Mouse (Mus musculus): ENCODE results near the gene Pdlim4. TPM values are rescaled to one million over a fixed set of nuclear protein-coding genes. Genes with fewer than 3 reads are reported as not detected.

The Pdlim4 gene
- total and polyA plus RNA-seq, 2 experiments from 2014 or later = 46.1 to 47.6 TPM

GRCm38 (mm10) chr11:54112920-54113319, 44.1 kb upstream of the Pdlim4 start:
- Histone ChIP-seq H3K27me3 (ENCODE audit: insufficient read depth, low read length) (no peaks in the 10 kb centered on the region), H3K4me1 (ENCODE audit: insufficient read depth, low read length) (peaks cover 21% of the 10 kb centered on the region), H3K36me3 (ENCODE audit: insufficient read depth, low read length) (peaks cover 1% of the 10 kb centered on the region; the same call in 1 of the 2 replicates), H3K4me3 (ENCODE audit: low read length) (no peak overlapping the region), H3K9ac (replicated peaks; ENCODE audit: low read length) (no peak overlapping the region; the same call in 1 of the 2 replicates), H3K9me3 (ENCODE audit: low read length) (no peaks in the 10 kb centered on the region), H3K27ac (peak overlapping the region; percentile 70), H3K4me2 (ENCODE audit: low read depth, low read length) (peak overlapping the region; percentile 34)
- TF ChIP-seq CTCF (IDR thresholded peaks at IDR 0.05; ENCODE audit: low read depth) = no peak
- DNase-seq (ENCODE audit: low spot score) (peak; percentile 91), ATAC-seq (peak; percentile 97)
- WGBS = 3% methylated on average over 10 of the region's 10 CpGs

GRCm38 (mm10) chr11:54111976-54112741, 43.3 kb upstream of the Pdlim4 start:
- TF ChIP-seq CTCF (IDR thresholded peaks at IDR 0.05; ENCODE audit: low read depth) = no peak
- Histone ChIP-seq H3K9ac (replicated peaks; ENCODE audit: low read length) (no peak overlapping the region; the same call in 1 of the 2 replicates), H3K4me1 (ENCODE audit: insufficient read depth, low read length) (peaks cover 24% of the 10 kb centered on the region), H3K36me3 (ENCODE audit: insufficient read depth, low read length) (no peaks in the 10 kb centered on the region), H3K4me2 (ENCODE audit: low read depth, low read length) (0 out of 2 replicates have a peak overlapping the region, but pooled peaks have one; percentile 34), H3K9me3 (ENCODE audit: low read length) (no peaks in the 10 kb centered on the region), H3K27me3 (ENCODE audit: insufficient read depth, low read length) (no peaks in the 10 kb centered on the region), H3K27ac (peak overlapping the region; percentile 70), H3K4me3 (ENCODE audit: low read length) (no peak overlapping the region)
- ATAC-seq (no peak), DNase-seq (ENCODE audit: low spot score) (peak; percentile 83)
- WGBS = 47% methylated on average over 21 of the region's 21 CpGs

DNA sequence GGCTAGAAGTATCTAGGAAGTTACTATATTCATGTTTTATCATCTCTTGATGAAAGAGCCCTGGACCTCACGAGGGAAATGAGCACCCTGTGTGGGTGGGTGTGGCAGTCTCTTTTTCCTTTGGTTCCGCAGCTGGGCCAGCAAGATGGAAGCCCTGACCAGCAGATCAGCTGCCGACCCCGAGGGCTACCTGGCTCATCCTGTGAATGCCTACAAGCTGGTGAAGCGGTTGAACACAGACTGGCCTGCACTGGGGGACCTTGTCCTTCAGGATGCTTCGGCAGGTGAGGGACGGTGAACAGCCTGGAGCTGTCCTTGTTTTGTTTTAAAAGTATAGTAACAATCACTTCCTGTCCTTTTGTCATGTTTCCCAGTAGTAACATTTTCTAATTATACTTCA, 42.5 kb upstream of the Pdlim4 start:
- no peaks in the 10 kb centered on the region for H3K9me3 ChIP-seq (ENCODE audit: low read length)
- no peak for ATAC-seq
- no peak overlapping the region for H3K9ac ChIP-seq (replicated peaks; ENCODE audit: low read length)
- H3K27me3 ChIP-seq (ENCODE audit: insufficient read depth, low read length) = no peaks in the 10 kb centered on the region
- H3K4me3 ChIP-seq (ENCODE audit: low read length) = no peak overlapping the region
- WGBS = 87% methylated on average over 7 of the region's 7 CpGs
- no peak for TF ChIP-seq CTCF (IDR thresholded peaks at IDR 0.05; ENCODE audit: low read depth)
- DNase-seq (ENCODE audit: low spot score) = no peak
- H3K4me1 ChIP-seq (ENCODE audit: insufficient read depth, low read length) = peaks cover 33% of the 10 kb centered on the region
- no peak overlapping the region for H3K4me2 ChIP-seq (ENCODE audit: low read depth, low read length)
- no peak overlapping the region for H3K27ac ChIP-seq
- no peaks in the 10 kb centered on the region for H3K36me3 ChIP-seq (ENCODE audit: insufficient read depth, low read length)

- no peak for ATAC-seq
- no peak overlapping the region for H3K27ac ChIP-seq
- 54% methylated on average over 5 of the region's 5 CpGs for WGBS
Observed at GRCm38 (mm10) chr11:54108894-54109293, 40.1 kb upstream of the Pdlim4 start.

GRCm38 (mm10) chr11:54108131-54108530, 39.3 kb upstream of the Pdlim4 start:
- Histone ChIP-seq H3K27ac (no peak overlapping the region), H3K4me2 (ENCODE audit: low read depth, low read length) (no peak overlapping the region), H3K36me3 (ENCODE audit: insufficient read depth, low read length) (no peaks in the 10 kb centered on the region), H3K9me3 (ENCODE audit: low read length) (no peaks in the 10 kb centered on the region), H3K4me1 (ENCODE audit: insufficient read depth, low read length) (peaks cover 27% of the 10 kb centered on the region), H3K27me3 (ENCODE audit: insufficient read depth, low read length) (no peaks in the 10 kb centered on the region), H3K9ac (replicated peaks; ENCODE audit: low read length) (no peak overlapping the region), H3K4me3 (ENCODE audit: low read length) (no peak overlapping the region)
- ATAC-seq (no peak), DNase-seq (ENCODE audit: low spot score) (no peak)
- no peak for TF ChIP-seq CTCF (IDR thresholded peaks at IDR 0.05; ENCODE audit: low read depth)
- WGBS = 55% methylated on average over 3 of the region's 3 CpGs

More at GRCm38 (mm10) chr11:54108894-54109293, 40.1 kb upstream of the Pdlim4 start:
- DNase-seq (ENCODE audit: low spot score) = no peak
- Histone ChIP-seq H3K4me2 (ENCODE audit: low read depth, low read length) (no peak overlapping the region), H3K36me3 (ENCODE audit: insufficient read depth, low read length) (no peaks in the 10 kb centered on the region), H3K9ac (replicated peaks; ENCODE audit: low read length) (no peak overlapping the region), H3K4me3 (ENCODE audit: low read length) (no peak overlapping the region), H3K4me1 (ENCODE audit: insufficient read depth, low read length) (peaks cover 34% of the 10 kb centered on the region), H3K9me3 (ENCODE audit: low read length) (no peaks in the 10 kb centered on the region), H3K27me3 (ENCODE audit: insufficient read depth, low read length) (no peaks in the 10 kb centered on the region)
- no peak for TF ChIP-seq CTCF (IDR thresholded peaks at IDR 0.05; ENCODE audit: low read depth)

- H3K4me2 ChIP-seq (ENCODE audit: low read depth, low read length) = no peak overlapping the region
- H3K27ac ChIP-seq = peak overlapping the region; percentile 54; the same call in 1 of the 2 replicates
- H3K36me3 ChIP-seq (ENCODE audit: insufficient read depth, low read length) = no peaks in the 10 kb centered on the region
- no peaks in the 10 kb centered on the region for H3K27me3 ChIP-seq (ENCODE audit: insufficient read depth, low read length)
- no peak overlapping the region for H3K9ac ChIP-seq (replicated peaks; ENCODE audit: low read length)
- DNase-seq (ENCODE audit: low spot score) (peak; percentile 70), ATAC-seq (peak; percentile 57)
- peaks cover 23% of the 10 kb centered on the region for H3K4me1 ChIP-seq (ENCODE audit: insufficient read depth, low read length)
- no peak overlapping the region for H3K4me3 ChIP-seq (ENCODE audit: low read length)
- TF ChIP-seq CTCF (IDR thresholded peaks at IDR 0.05; ENCODE audit: low read depth) = 0 out of 2 replicates have a peak, but pooled peaks have one; percentile 6
- WGBS = 36% methylated on average over 7 of the region's 7 CpGs
- H3K9me3 ChIP-seq (ENCODE audit: low read length) = no peaks in the 10 kb centered on the region
Observed at GRCm38 (mm10) chr11:54107239-54107638, 38.4 kb upstream of the Pdlim4 start.

DNA sequence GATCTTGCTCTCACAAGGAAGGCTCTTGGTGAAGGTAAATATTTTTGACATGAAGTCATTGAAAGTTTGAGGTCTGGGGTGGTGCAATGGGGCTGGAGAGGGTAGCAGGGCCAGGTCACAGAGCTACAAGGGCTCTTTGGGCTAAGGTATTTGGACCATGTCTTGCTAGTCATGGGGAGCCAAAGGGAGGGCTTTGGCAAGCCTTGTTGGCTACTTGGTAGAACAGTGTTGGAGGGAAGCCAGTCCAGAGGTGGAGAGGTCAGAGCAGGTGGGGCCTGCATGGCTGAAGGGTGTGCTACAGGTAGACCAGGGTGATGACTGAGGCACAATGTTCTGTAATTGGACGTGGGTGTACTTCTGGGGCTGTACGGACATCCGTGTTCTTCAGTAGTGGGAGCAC, 37.9 kb upstream of the Pdlim4 start:
- H3K27me3 ChIP-seq (ENCODE audit: insufficient read depth, low read length) = no peaks in the 10 kb centered on the region
- no peak overlapping the region for H3K4me3 ChIP-seq (ENCODE audit: low read length)
- no peaks in the 10 kb centered on the region for H3K36me3 ChIP-seq (ENCODE audit: insufficient read depth, low read length)
- ATAC-seq = 0 out of 2 replicates have a peak, but pooled peaks have one; percentile 8
- no peak for TF ChIP-seq CTCF (IDR thresholded peaks at IDR 0.05; ENCODE audit: low read depth)
- H3K9me3 ChIP-seq (ENCODE audit: low read length) = no peaks in the 10 kb centered on the region
- no peak for DNase-seq (ENCODE audit: low spot score)
- 79% methylated on average over 3 of the region's 3 CpGs for WGBS
- no peak overlapping the region for H3K9ac ChIP-seq (replicated peaks; ENCODE audit: low read length)
- H3K4me1 ChIP-seq (ENCODE audit: insufficient read depth, low read length) = peaks cover 20% of the 10 kb centered on the region
- H3K4me2 ChIP-seq (ENCODE audit: low read depth, low read length) = no peak overlapping the region
- peak overlapping the region; percentile 54; the same call in 1 of the 2 replicates for H3K27ac ChIP-seq
